Mouse (Mus musculus): Measurements from ENCODE around the gene Chst15. TPM values are rescaled to one million over a fixed set of nuclear protein-coding genes. Genes with fewer than 3 reads are reported as not detected.

Chst15 gene
- total RNA-seq, 2 experiments from 2014 or later = 38.1 to 49.1 TPM

DNA sequence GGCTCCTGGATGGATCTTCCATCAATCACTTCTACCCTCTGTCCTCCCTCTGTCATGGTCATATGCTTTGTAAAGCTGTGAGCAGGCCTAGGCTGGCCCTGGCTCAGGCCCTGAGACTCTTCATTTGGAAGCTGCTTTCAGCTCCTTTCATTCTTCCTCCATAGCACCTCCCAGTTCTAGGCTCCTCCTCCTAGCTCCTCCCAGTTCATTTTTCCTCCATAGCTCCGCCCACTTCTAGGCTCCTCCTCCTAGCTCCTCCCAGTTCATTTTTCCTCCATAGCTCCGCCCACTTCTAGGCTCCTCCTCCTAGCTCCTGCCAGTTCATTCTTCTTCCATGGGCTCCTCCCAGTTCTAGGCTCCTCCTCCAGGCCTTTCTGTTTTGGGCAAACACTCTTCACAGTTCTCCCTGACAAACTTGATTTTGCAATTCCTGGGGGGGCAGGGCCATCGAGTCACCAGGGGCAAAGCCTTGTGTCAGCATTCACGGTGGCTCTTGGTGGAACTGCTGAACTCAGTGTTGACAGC, 74.3 kb downstream of the Chst15 start:
- no peak for DNase-seq (ENCODE audit: low spot score in 2 of 2)
- intact Hi-C loops (cut with DNase I) = no loop called here

DNA sequence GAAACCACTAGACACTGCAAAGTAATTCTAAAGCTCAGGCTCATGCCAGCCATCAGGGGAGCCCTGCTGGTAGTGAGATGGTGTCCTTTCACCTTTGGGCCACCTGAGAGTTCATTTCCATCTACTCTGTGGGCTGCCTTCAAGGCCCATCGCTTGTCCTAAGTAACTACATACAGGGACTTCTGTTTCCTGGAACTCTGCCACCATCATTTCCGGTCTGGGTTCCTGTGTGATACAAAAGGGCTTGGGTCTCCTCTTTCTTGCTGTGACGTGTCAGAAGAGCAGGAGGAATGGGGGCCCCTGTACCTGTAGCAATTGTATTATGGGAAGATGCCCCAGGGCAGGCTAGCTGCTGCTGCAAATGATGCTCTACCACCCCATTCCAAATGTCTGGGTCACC, 78.1 kb downstream of the Chst15 start:
- intact Hi-C loops (cut with DNase I) = no loop called here
- DNase-seq (ENCODE audit: low spot score in 2 of 2) = no peak

DNA sequence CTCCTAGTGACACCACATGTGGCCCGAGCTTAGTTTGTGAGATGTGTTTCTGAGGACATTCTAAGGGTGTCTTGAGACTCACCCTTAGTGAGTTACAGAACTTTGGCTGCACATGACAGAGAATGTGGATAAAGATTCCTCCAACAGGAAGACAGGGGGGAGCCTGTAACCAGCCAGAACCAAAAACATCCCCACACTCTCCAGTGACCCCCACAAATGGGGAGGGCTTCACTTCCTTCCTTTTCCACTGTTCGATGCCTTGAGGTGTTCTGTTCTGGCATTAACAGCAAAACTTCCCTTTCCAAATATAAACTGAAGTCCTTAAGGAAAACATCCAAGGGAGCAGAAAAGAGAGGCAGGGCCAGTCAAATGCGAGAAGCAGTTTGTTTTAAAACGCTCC, 79.8 kb downstream of the Chst15 start:
- intact Hi-C loops (cut with DNase I) = no loop called here
- no peak for DNase-seq (ENCODE audit: low spot score in 2 of 2)

DNA sequence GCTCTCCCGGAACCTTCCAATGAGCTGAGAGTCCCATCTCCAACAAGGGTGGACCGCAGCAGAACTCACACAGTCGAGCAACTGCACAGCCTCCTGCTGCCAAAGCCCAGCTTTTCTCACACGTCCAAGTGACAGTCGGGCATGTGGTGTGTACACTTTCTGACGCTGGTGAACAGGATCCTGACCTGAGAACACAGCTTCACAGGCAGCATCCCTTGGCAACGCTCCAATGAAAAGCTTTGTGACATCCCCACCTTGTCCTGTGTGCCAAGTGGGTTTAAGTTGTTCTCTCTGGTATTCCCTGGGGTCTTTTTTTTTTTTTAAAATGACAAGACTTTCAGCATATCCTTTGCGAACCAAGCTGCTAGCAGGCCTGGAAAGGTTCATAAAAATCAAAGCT, 80.2 kb downstream of the Chst15 start:
- no peak for DNase-seq (ENCODE audit: low spot score in 2 of 2)
- intact Hi-C loops (cut with DNase I) = no loop called here

DNA sequence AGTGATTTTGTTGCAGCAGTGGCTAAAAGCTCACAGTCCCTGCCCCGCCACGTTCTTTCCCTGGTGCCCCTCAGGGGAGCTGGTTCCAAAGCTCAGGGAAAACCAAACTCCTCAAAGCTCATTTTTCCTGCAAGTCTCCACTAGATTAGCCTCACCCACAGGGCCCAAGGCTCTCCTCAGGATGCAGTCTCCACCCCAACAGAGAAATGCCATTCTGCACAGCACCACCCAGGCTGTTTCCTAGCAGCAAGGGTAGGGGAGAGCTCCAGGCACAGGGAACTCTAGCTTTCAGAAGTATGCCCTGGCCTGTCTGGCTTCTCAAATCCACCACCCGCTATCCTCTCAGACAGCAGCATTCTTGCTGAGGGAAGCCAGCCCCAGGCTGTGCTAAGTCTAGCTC, 82.8 kb downstream of the Chst15 start:
- intact Hi-C loops (cut with DNase I) = no loop called here
- no peak for DNase-seq (ENCODE audit: low spot score in 2 of 2)

DNA sequence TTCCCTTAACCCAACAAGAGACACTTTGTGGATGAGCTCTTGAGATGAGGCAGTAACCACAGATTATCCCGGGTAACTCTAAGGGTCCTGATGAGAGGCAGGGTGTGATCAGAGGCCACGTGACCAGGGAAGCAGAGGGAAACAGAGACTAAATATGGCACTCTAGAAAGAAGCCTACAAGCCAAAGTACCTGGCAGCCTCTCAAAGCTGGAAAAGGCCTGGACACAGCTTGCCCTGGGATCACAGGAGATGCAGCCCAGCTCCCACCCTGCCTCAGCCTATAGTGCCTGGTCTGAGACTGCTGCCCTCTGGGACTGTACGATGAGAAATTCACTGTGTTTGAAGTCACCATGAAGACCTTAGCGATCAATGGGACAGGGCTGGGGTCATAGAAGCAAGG, 83.3 kb downstream of the Chst15 start:
- intact Hi-C loops (cut with DNase I) = no loop called here
- DNase-seq (ENCODE audit: low spot score in 2 of 2) = no peak

DNA sequence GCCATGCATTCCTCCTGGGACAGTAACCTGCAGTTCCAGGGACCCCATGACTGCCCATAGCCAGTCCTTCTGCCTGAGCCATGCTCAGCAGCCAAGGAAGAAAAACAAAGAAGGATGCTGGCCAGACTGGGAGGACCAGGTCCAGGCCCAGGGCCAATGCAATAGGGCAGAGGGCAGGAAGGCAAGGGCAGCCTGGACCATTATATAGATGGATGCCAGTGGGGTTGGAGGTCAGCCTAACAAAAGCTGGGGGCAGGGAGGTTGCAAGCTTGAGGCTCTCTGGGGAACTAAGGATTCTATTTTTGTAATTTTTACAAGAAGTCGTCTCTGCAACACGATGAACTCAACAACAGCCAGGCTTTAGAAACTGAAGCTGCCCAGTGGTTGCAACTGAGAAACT, 84.1 kb downstream of the Chst15 start:
- DNase-seq (ENCODE audit: low spot score in 2 of 2) = no peak
- intact Hi-C loops (cut with DNase I) = no loop called here

DNA sequence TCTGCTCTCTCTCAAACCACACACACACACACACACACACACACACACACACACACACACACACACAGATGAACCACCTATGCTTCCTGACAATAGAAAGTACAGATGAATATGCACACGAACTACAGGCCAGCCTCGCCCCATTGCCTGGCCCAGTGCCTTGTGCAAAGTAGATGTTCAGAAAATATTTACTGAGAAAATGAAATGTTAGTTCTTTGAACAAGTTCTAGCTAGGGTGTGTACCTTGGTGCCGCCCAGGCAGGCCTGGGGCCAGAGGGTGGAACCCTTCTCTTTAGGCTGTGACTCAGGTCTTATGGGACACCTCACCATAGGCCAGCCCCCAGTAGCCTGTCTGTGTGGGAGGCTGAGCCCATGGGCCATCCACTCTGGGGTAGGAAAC, 85.6 kb downstream of the Chst15 start:
- intact Hi-C loops (cut with DNase I) = no loop called here
- no peak for DNase-seq (ENCODE audit: low spot score in 2 of 2)

DNA sequence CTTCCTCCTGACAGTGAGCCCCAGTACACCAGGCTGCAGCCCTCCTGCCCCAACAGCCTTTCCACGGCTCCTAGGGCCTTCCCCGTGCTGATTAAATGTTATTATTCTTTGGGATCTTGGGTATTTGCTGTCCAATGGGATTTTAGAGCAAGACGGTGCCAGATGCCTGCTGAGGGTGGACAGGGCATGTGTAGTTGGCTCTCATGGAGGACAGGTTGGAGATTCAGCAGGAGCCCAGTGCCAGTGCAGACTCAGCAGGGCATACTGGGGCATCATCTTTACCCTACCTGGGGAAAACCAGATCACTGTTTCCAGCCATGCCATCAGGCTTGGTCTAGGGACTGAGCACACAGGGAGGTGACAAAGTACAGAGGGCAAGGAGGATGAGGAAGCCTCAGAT, 86.1 kb downstream of the Chst15 start:
- no peak for DNase-seq (ENCODE audit: low spot score in 2 of 2)
- intact Hi-C loops (cut with DNase I) = no loop called here

DNA sequence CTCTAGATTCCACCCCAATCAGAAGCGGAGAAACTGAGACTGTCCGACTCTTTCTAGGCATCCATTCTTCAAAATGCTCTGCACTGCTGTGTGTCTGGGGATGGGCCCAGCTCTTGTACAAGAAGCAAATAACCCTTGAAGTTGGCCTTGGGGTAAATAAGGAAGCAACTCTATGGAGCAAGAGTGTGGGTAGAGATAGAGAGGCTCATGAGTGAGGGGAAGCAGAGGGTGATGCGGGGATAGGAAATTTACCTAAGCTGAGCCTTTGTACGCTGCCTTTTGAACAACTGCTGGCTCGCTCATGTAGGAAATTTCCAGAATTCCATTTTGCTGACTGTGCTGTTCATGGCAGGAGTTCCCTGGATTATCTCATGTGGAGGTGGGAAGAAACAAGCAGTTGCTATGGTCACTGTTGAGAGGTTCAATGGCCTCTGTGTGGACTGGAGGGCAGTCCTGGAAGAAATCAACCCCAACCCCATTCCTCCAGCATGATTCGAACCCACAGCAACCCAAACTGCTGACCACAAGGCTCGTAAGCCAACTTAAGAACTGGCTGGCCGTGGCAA, 89.9 kb downstream of the Chst15 start:
- no peak for DNase-seq (ENCODE audit: low spot score in 2 of 2)
- intact Hi-C loops (cut with DNase I) = loop anchor here (5.0 kb wide), 2 partner anchors 90 to 410 kb away; partner anchors contain the start of gene Chst15

DNA sequence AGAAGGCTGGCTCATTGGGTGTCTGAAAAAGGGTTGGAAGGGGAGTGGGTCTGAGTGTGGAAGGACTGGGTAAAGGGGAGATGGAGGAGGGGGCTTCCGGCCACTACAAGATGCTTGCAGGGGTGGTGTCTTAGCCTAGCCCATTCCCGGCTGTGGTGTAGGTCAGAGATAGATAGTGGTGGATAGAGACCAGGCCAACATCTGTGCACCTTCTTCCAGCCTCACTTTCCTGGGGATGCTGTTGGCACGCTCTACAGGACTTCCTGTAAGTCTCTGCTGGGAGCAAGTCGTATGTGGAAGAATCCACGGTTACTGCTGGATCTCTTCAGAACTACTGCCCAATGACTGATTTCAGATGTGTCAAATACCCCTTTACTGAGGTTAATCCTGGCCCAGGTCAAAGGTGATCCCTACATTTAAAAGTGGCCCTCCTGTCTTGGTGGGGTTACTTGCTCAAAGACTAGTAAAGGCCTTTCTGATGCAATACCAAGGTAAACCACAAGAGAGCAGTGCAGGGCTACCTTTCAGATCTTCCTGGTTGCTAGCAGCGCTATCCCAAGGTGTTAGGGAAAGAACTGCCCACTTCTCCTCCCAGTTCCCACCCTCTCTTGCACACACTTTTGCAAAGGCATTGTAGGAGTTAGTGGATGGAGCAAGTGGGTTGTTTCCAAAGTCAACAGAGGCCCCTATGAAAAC, 90.5 kb downstream of the Chst15 start:
- peak; percentile 75 to 85 for DNase-seq (ENCODE audit: low spot score in 2 of 2)
- intact Hi-C loops (cut with DNase I) = loop anchor here (1.0 to 5.0 kb wide), 4 partner anchors 91 to 411 kb away; partner anchors contain the start of gene Chst15

DNA sequence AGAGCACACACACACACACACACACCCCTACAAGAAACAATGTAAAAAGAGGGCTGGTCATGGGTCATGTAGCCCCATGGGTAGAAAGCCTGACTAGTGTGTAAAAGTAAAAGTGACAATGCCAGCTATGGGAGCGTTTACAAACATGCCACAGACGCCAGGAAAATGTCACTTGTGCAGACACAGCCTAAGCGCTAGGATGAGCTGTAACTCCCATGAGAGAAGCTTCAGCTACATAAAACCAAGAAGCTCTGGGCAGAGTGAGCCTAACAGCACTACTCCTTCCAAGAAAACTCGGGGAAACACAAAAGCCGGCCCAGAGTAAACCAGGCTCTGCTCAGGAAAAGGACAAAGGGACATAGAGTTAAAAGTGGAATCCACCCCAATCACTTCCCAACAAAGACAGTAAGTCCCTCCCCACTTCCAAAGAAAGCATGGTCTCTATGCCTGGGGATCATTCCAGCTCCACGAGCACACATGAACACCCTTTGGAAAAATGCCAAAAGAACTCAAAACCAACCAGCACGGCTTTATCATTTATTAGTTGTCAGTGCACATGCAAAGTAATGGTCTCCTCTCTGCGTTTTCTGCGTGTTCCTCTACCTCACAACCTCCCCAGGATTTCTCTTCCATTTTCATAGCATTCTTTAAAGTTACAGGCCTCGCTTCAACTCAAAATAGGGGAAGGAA, 93.4 kb downstream of the Chst15 start:
- no peak for DNase-seq (ENCODE audit: low spot score in 2 of 2)
- intact Hi-C loops (cut with DNase I) = no loop called here

DNA sequence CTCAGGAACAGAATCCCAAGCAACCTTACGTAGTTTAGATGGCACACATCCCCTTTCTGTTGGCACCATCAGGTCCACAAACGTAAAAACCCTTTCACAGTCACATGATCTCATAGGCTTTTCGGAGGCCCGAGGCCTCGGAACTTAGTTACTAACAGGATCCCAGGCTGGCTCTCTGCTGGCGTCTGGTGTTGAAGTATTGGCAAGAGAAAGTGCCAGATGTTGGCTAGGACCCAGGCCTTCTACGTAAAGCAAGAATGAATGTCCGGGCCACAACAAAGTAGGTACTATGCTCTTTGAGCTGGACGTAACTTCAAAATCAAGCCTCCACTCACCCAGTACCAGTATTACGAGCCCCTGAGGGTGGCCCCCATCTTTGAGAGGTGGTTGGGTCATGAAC, 103.0 kb downstream of the Chst15 start:
- intact Hi-C loops (cut with DNase I) = loop anchor here (5.0 to 10.0 kb wide), 2 partner anchors 57 to 789 kb away; no protein-coding TSS in a partner anchor
- no peak for DNase-seq (ENCODE audit: low spot score in 2 of 2)

DNA sequence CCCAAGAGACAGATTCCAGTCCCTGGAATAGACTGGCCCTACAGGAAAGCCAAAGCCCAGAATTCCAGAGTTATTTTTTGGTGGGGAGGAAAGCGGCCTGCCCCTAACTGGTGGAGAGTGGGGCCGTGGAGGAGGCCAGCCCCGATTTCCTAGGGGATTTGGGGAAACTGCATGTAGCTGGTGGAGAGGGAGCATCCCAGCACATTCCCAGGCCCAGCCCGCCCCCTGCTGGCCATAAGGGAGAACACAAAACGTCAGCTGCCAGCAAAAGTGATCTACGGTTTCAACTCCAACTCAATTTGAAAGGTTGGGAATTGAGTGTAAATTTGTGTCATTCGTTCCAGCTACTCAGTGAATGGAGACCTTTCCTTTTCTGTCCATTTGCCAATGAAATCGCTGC, 103.6 kb downstream of the Chst15 start:
- intact Hi-C loops (cut with DNase I) = loop anchor here (1.0 to 10.0 kb wide), 3 partner anchors 56 to 789 kb away; no protein-coding TSS in a partner anchor
- DNase-seq (ENCODE audit: low spot score in 2 of 2) = peak; percentile 79 to 80

DNA sequence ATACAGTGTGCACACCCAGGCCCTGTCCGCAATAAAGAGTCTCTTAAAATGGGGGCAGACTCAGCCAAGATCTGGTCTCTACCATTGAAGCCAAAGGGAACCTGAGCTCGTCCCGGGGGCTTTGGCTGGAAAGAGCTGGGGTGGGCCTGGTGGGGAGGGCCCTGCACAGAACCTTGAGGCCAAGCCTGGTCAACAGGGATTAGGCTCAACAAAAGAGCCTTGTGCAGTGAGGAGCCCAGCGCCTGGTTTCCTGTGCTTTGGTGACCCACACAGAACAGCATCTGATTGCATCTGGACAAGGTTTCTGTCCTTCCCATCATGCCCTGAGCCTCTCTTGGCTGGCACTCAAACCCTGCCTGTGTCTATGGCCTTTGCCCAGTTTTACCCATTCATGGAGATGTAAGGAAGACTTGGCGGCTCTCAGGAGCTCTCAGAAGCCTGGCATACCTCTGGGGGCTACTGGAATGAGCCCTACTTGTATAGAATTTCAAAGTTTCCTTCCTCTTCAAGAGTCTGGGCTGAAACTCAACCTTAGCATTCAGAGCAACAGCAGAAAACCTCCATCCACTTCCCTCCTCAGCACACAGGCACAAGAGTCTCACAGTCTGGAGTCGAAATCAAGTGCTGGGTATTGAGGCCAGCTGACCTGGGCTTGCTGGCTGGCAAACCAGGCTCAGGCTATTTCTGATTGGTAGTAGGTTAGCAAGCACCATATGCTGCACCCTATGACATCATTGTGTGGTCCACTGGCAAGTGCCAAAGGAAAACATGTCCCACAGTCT, 104.9 kb downstream of the Chst15 start:
- intact Hi-C loops (cut with DNase I) = loop anchor here (5.0 to 10.0 kb wide), 2 partner anchors 55 to 787 kb away; no protein-coding TSS in a partner anchor
- DNase-seq (ENCODE audit: low spot score in 2 of 2) = no peak

DNA sequence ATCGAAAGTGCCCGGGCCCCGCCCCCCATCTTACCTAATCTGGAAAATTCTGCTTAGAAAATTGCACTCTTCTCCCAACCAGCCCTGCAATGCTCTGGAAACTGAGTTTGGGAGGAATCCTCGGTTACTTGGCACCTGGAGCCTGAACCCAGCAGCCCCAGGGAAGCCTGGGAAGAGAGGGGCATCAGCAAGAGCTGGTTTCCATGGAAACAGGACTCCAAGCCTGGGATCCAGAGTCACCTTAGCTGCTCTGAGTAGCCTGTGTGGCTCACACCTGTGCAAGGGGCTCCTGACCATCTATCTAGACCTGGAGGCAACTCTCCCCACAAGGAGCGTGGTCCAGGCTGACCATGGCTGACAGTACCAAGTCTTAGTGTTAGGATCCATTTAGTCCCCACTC, 106.4 kb downstream of the Chst15 start:
- no peak for DNase-seq (ENCODE audit: low spot score in 2 of 2)
- intact Hi-C loops (cut with DNase I) = loop anchor here (5.0 to 10.0 kb wide), 2 partner anchors 53 to 786 kb away; no protein-coding TSS in a partner anchor

DNA sequence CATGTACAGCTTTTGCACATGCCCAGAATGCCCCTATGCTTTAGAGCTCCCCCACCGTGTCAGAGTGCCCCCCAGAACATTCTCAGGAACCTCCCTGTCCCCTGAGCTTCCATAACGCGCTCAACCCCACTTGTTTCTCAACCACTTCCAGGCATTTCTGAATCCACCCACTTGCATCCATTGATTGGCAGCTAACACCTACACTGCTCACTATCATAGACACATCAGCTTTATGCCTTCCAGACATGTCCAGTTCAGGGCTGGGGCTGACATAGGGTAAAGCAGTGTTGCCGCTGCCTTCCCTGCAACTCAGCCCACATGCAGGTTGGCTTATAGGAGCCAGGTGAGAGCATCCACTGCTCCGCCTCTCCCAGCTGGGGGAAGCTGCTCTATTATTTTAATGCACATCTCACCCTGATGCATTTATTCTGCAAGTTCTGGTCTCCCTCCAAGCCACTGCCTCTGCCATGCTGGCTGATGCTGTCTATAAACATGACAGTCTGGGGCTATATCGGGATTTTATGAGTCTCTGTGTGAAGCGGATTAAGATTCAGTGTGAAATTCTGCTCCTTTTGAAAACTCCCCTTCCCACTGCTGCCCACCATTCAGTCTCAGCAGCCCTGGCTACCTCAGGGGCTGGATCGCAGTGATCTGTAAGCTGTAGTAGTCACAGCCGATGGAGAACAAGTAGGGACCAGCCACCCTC, 107.9 kb downstream of the Chst15 start:
- intact Hi-C loops (cut with DNase I) = loop anchor here (2.0 to 5.0 kb wide), 3 partner anchors 37 to 242 kb away; partner anchors contain the start of gene Gpr26
- DNase-seq (ENCODE audit: low spot score in 2 of 2) = peak; percentile 63 to 77

DNA sequence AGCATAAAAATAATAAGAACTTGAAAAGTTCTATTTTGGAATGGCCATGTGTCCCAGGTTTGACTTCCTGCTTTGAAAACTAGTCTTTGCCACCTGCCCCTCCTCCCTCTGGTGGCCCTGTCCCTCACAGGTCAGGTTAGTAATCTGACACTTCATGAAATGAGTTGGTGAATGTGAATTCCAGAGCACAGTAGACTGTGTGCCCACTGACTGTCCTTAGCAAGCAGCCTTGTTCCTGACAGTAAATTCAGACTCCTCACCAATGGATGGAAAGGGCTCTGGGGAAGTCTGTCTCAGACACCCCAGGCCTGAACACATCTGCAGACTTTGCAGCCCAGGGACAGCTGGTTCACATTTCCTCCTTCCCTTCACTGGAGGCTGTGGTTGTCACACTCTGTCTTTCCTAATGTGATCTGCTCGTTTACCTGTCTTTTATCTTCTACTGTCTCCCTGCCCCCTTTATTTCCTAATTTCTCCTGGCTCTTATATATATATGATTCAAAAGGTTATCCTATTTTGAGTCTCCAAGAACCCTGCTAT, 112.9 kb downstream of the Chst15 start:
- no peak for DNase-seq (ENCODE audit: low spot score in 2 of 2)
- intact Hi-C loops (cut with DNase I) = no loop called here

DNA sequence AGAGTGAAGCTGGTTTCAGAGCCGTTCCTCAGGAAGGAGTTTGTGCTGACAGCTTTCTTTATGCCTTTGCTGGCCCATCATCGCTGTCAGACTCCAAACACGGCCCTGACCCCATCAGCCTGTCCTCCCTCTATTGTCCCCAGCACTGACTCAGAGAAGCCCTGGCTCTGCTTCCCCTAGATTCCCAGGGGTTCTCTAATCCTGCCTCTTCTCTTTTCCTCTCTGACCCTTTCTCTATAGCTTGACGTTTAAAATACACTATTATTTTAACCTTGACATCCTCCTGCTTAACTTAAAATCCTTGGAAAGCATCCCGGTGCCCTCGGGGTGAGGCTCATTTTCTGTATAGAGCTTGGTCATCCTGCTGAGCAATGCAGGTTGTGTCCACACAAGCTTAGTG, 117.3 kb downstream of the Chst15 start:
- no peak for DNase-seq (ENCODE audit: low spot score in 2 of 2)
- intact Hi-C loops (cut with DNase I) = no loop called here

Data from left cerebral cortex, postnatal 36 days (tissue).